Mouse (Mus musculus) embryonic facial prominence, embryonic 15.5 days (tissue): ENCODE data around the gene Lysmd3. TPM values are rescaled to one million over a fixed set of nuclear protein-coding genes. Genes with fewer than 3 reads are reported as not detected.
A peak's percentile ranks its signal among the peaks of the same experiment; 100 is the strongest.

Experiments
- ATAC-seq: fragments of 200-750 bp; cut with Nextera tagmentation; 2 replicates; pipeline ENCODE4 v1.8.0; 2017; ENCODE audit warnings: low read depth, moderate TSS enrichment; ENCODE audit not compliant: insufficient number of reproducible peaks, low FRiP score, low TSS enrichment
- H3K27ac ChIP-seq: fragments of 300-500 bp; sonication (generic); replicated peaks from 2 replicates; pipeline ENCODE4 v1.5.1; 2015; ENCODE audit warnings: mild to moderate bottlenecking, inconsistent platforms
- H3K27me3 ChIP-seq: fragments of 300-500 bp; sonication (generic); 2 replicates; pipeline ENCODE4 v1.6.1; 2015; ENCODE audit warnings: inconsistent platforms
- H3K36me3 ChIP-seq: fragments of 300-500 bp; sonication (generic); 2 replicates; pipeline ENCODE4 v1.6.1; 2015; ENCODE audit warnings: mild to moderate bottlenecking, inconsistent platforms
- H3K4me1 ChIP-seq: fragments of 300-500 bp; sonication (generic); 2 replicates; pipeline ENCODE4 v1.6.1; 2015; ENCODE audit warnings: inconsistent platforms
- H3K4me2 ChIP-seq: fragments of 300-500 bp; sonication (generic); replicated peaks from 2 replicates; pipeline ENCODE4 v1.6.1; 2015; ENCODE audit warnings: mild to moderate bottlenecking, inconsistent platforms
- H3K4me3 ChIP-seq: fragments of 300-500 bp; sonication (generic); replicated peaks from 2 replicates; pipeline ENCODE4 v1.5.1; 2015; ENCODE audit warnings: mild to moderate bottlenecking, inconsistent platforms
- H3K9ac ChIP-seq: fragments of 300-500 bp; sonication (generic); 2 replicates; pipeline ENCODE4 v1.6.1; 2015; ENCODE audit warnings: inconsistent platforms
- H3K9me3 ChIP-seq: fragments of 300-500 bp; sonication (generic); replicated peaks from 2 replicates; pipeline ENCODE4 v1.6.1; 2016; ENCODE audit warnings: inconsistent platforms
- WGBS: fragments of 180-500 bp; shearing (Covaris S2); methylation state at CpG from one replicate; pipeline ENCODE4 v1.1.7; 2015; 5-methylcytosine and 5-hydroxymethylcytosine counted together
- polyA plus RNA-seq: library from polyadenylated mRNA; unstranded; fragments of >200 nt; fragmentation: Nextera tagmentation; extraction: Ambion mirVana; gene quantifications from 2 replicates; pipeline ENCODE4 v1.2.1, GENCODE M21; 2015

Gene Lysmd3
- polyA plus RNA-seq, 1 experiment from 2014 or later: 25.8 TPM

DNA sequence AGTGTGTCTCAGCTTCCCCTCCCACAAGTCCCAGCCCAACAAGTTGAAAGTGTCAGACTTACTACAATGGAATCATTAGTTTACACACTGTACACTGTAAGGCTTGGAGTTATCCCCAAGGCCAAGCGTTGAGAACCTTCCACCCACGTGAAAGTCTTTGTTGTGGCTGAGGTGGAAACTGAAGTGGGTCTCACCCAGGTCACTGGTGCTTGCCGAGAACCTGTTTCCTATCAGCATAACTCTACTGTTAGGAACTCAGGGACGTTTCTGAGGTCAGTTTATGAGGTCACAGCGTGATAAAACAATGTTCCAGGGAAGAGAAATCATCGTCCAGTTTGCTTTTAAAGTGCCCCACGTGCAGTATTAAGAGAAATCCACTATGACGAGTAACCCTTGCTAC, 17.9 kb downstream of the Lysmd3 start:
- Histone ChIP-seq H3K4me2 (no peak overlapping the region), H3K9me3 (no peaks in the 10 kb centered on the region), H3K27me3 (no peaks in the 10 kb centered on the region), H3K4me3 (no peak overlapping the region), H3K9ac (no peak overlapping the region), H3K4me1 (no peaks in the 10 kb centered on the region), H3K36me3 (peaks cover 39% of the 10 kb centered on the region), H3K27ac (no peak overlapping the region)
- 81% methylated on average over 8 of the region's 8 CpGs for WGBS
- ATAC-seq: no peak

DNA sequence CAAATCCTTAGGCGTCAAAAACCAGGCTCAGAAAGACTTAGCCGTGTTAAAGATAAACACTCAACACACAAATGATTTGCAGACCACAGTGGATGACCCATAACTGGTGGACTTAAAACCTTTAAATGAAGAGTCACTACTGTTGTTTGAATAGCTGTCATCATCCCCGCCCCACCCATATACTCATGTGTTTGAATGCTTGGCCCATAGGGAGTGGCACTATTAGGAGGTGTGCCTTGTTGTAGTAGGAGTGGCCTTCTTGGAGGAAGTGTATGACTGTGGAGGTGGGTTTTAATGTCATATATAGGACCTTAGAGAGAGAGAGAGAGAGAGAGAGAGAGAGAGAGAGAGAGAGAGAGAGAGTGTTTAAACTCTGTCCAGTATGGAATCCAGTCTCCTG, 25.6 kb downstream of the Lysmd3 start:
- 91% methylated on average over 3 of the region's 3 CpGs for WGBS
- no peak for ATAC-seq
- Histone ChIP-seq H3K4me3 (no peak overlapping the region), H3K27me3 (no peaks in the 10 kb centered on the region), H3K36me3 (0 out of 2 replicates have a peak, but pooled peaks cover 5% of the 10 kb centered on the region), H3K9ac (no peak overlapping the region), H3K4me1 (no peaks in the 10 kb centered on the region), H3K4me2 (no peak overlapping the region), H3K9me3 (no peaks in the 10 kb centered on the region), H3K27ac (no peak overlapping the region)

DNA sequence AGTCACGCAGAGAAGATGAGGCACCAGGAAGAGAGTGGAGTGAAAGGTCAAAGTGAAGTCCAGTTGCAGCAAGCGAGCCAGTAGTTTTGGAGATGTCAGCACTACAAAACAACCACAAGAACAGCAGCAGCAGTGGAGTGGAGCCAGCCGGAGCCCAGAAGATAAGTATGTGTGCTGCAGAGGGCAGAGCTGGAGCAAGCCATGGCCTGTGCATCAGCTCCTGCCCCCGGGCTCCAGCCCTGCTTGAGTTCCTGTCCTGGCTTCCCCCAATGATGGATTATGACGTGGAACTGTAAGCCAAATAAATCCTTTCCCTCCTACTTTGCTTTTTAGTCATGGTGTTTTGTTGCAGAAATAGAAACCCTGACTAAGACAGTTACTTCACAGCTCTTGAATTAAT, 26.8 kb downstream of the Lysmd3 start:
- 72% methylated on average over 5 of the region's 5 CpGs for WGBS

GRCm38 (mm10) chr13:81684884-81685283, 27.4 kb downstream of the Lysmd3 start:
- H3K27ac ChIP-seq: no peak overlapping the region
- 88% methylated on average over 3 of the region's 3 CpGs for WGBS
- H3K9ac ChIP-seq: no peak overlapping the region
- H3K4me1 ChIP-seq: no peaks in the 10 kb centered on the region
- H3K4me2 ChIP-seq: no peak overlapping the region
- H3K9me3 ChIP-seq: no peaks in the 10 kb centered on the region
- H3K27me3 ChIP-seq: no peaks in the 10 kb centered on the region
- no peak for ATAC-seq
- no peak overlapping the region for H3K4me3 ChIP-seq
- peaks cover 10% of the 10 kb centered on the region; the same call in 1 of the 2 replicates for H3K36me3 ChIP-seq

More for the DNA sequence above, 26.8 kb downstream of the Lysmd3 start:
- Histone ChIP-seq H3K9ac (no peak overlapping the region), H3K27me3 (no peaks in the 10 kb centered on the region), H3K4me2 (no peak overlapping the region), H3K9me3 (no peaks in the 10 kb centered on the region), H3K4me3 (no peak overlapping the region), H3K27ac (no peak overlapping the region), H3K36me3 (0 out of 2 replicates have a peak, but pooled peaks cover 5% of the 10 kb centered on the region), H3K4me1 (no peaks in the 10 kb centered on the region)
- ATAC-seq: no peak

DNA sequence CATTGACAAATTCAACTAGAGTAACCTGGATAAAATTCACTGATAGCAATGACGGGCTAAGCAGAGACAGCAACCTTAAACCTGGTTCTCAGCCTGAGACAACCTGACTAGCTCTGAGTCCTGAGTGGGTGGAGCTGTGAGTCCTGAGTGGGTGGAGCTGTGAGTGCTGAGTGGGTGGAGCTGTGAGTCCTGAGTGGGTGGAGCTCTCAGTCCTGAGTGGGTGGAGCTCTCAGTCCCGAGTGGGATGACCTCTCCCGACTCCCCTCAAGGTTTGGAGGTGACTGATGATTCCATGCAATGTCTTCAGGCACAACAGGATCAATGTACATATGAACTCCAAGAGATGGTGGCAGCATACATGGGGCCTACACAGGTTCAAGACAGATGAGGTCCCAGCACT, 32.1 kb downstream of the Lysmd3 start:
- 87% methylated on average over 3 of the region's 3 CpGs for WGBS
- ATAC-seq: no peak

GRCm38 (mm10) chr13:81690477-81690876, 33.0 kb downstream of the Lysmd3 start:
- 68% methylated on average over 10 of the region's 10 CpGs for WGBS
- Histone ChIP-seq H3K4me3 (no peak overlapping the region), H3K9ac (no peak overlapping the region), H3K9me3 (no peaks in the 10 kb centered on the region), H3K4me2 (no peak overlapping the region), H3K27me3 (no peaks in the 10 kb centered on the region), H3K27ac (no peak overlapping the region), H3K4me1 (no peaks in the 10 kb centered on the region), H3K36me3 (peaks cover 10% of the 10 kb centered on the region; the same call in 1 of the 2 replicates)
- ATAC-seq: no peak

More for the DNA sequence above, 32.1 kb downstream of the Lysmd3 start:
- H3K27ac ChIP-seq: no peak overlapping the region
- H3K4me1 ChIP-seq: no peaks in the 10 kb centered on the region
- peaks cover 10% of the 10 kb centered on the region; the same call in 1 of the 2 replicates for H3K36me3 ChIP-seq
- no peak overlapping the region for H3K9ac ChIP-seq
- H3K4me3 ChIP-seq: no peak overlapping the region
- H3K9me3 ChIP-seq: no peaks in the 10 kb centered on the region
- no peak overlapping the region for H3K4me2 ChIP-seq
- H3K27me3 ChIP-seq: no peaks in the 10 kb centered on the region

DNA sequence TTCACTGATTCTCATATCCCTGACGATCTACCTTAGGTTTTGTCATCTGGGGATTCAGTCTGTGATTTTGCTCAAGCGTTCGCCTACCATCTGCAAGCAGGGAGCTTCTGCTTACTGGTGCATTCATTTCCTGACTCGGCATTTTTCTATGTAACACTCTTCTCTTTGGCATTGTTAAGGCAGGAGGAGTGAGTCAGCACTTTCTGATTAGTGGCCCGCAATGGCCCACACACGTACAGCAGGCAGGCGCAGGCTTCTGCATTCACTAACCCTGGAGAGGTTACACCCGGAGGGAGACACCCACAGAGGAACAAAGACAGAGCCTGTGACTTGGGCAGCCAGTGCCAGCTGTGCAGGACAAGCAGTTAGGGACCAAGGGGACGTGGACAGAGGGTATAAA, 34.1 kb downstream of the Lysmd3 start:
- Histone ChIP-seq H3K27ac (no peak overlapping the region), H3K9me3 (no peaks in the 10 kb centered on the region), H3K36me3 (peaks cover 5% of the 10 kb centered on the region; the same call in 1 of the 2 replicates), H3K4me2 (no peak overlapping the region), H3K27me3 (no peaks in the 10 kb centered on the region), H3K4me1 (no peaks in the 10 kb centered on the region), H3K4me3 (no peak overlapping the region), H3K9ac (no peak overlapping the region)
- no peak for ATAC-seq
- WGBS: 59% methylated on average over 9 of the region's 9 CpGs

GRCm38 (mm10) chr13:81694446-81694845, 37.0 kb downstream of the Lysmd3 start:
- Histone ChIP-seq H3K27ac (no peak overlapping the region), H3K9me3 (no peaks in the 10 kb centered on the region), H3K36me3 (peaks cover 15% of the 10 kb centered on the region), H3K4me2 (no peak overlapping the region), H3K4me1 (no peaks in the 10 kb centered on the region), H3K27me3 (no peaks in the 10 kb centered on the region), H3K9ac (no peak overlapping the region), H3K4me3 (no peak overlapping the region)
- 93% methylated on average over 12 of the region's 12 CpGs for WGBS
- ATAC-seq: no peak

DNA sequence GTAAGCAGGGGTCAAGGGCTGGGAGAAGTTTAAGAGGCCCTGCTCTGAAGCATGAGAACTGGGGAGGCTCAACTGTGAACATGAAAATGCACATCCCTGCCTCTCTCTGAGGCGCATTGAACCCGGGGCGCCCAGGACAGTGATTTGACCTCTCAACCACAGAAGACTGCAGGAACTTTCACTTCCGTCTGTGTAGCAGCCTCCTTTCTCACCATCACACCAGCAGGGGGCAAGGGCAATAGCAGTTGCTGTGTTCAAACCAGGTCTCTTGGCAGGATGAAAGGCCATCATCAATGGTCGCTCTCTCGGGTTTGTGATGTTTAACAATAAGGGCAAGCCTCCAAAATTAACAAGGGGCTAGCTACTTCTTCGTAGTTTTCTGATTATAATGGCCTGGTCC, 45.7 kb downstream of the Lysmd3 start:
- no peak overlapping the region for H3K4me3 ChIP-seq
- ATAC-seq: no peak
- H3K27ac ChIP-seq: no peak overlapping the region
- H3K27me3 ChIP-seq: no peaks in the 10 kb centered on the region
- H3K36me3 ChIP-seq: peaks cover 3% of the 10 kb centered on the region; the same call in 1 of the 2 replicates
- no peaks in the 10 kb centered on the region for H3K4me1 ChIP-seq
- no peak overlapping the region for H3K9ac ChIP-seq
- no peaks in the 10 kb centered on the region for H3K9me3 ChIP-seq
- H3K4me2 ChIP-seq: no peak overlapping the region
- 90% methylated on average over 7 of the region's 7 CpGs for WGBS

DNA sequence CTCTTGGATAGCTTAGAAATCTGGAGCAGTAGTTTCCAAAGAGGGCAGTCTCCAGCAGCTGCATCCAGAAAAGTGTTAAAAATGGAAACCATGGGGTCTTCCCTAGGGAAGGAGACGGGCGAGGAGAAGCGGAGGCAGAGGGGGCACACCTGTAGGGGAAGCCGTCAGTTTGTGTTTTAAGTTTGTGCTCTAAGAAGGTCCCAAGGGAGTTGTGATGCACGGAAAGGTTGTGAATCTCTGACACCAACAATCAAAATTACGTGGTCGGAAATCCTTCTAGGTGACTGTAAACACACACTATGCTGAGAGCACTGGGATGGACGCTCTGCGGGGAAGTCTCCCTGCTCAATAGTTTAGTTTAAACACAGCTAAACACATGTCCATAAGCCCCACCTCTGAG, 46.2 kb downstream of the Lysmd3 start:
- H3K4me2 ChIP-seq: no peak overlapping the region
- H3K27me3 ChIP-seq: no peaks in the 10 kb centered on the region
- 71% methylated on average over 9 of the region's 9 CpGs for WGBS
- no peak overlapping the region for H3K4me3 ChIP-seq
- H3K4me1 ChIP-seq: no peaks in the 10 kb centered on the region
- ATAC-seq: no peak
- H3K27ac ChIP-seq: no peak overlapping the region
- H3K9ac ChIP-seq: no peak overlapping the region
- H3K9me3 ChIP-seq: no peaks in the 10 kb centered on the region
- no peaks in the 10 kb centered on the region for H3K36me3 ChIP-seq

- no peak overlapping the region for H3K9ac ChIP-seq
- no peaks in the 10 kb centered on the region for H3K36me3 ChIP-seq
- no peak for ATAC-seq
Observed at GRCm38 (mm10) chr13:81706311-81706710, 48.8 kb downstream of the Lysmd3 start.

DNA sequence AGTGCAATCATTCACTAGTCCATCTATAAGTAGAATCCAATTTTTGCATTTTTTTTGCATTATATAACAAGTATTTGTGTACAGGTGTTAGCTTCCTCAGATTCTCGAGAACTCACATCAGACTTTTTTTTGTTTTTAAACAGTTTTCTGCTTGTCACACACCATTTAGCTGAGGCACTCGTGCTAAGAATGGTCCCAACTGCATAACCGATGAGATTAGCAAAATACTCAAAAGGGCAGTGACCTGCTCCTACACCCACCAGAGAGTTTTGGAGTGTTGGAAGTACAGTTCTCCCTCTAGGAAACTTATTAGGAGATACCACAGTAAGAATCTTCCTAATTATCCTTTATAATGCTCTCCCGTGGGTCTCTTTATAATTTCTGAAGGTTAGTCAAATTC, 52.3 kb downstream of the Lysmd3 start:
- Histone ChIP-seq H3K4me3 (peak overlapping the region; percentile 75), H3K36me3 (no peaks in the 10 kb centered on the region), H3K4me1 (no peaks in the 10 kb centered on the region), H3K9me3 (no peaks in the 10 kb centered on the region), H3K9ac (no peak overlapping the region), H3K4me2 (peak overlapping the region; percentile 68), H3K27me3 (no peaks in the 10 kb centered on the region), H3K27ac (no peak overlapping the region)
- no peak for ATAC-seq
- 29% methylated on average over 4 of the region's 4 CpGs for WGBS

More at GRCm38 (mm10) chr13:81706311-81706710, 48.8 kb downstream of the Lysmd3 start:
- H3K9me3 ChIP-seq: no peaks in the 10 kb centered on the region
- H3K4me2 ChIP-seq: no peak overlapping the region
- WGBS: 86% methylated on average over 5 of the region's 5 CpGs
- H3K4me3 ChIP-seq: no peak overlapping the region
- H3K4me1 ChIP-seq: no peaks in the 10 kb centered on the region
- H3K27me3 ChIP-seq: no peaks in the 10 kb centered on the region
- no peak overlapping the region for H3K27ac ChIP-seq
